ENCODE assay signal across 23 mouse cellular contexts in the genomic region with DNA sequence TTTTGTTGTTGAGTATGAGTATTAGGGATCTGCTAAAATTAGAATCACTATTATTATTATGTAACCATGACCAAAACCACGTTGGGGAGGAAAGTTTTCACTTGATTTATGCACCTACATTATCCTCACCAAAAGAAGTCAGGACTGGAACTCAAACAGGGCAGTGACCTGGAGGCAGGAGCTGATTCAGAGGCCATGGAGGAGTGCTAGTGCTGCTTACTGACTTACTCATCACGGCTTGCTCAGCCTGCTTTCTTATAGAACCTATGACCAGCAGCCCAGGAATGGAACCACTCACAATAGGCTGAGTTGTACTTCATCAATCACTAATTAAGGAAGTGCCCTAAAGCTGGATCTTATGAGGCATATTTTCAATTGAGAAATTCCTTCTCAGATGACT.
DNase-seq lines count a peak whose midpoint lies in the region; ATAC-seq lines count a peak whose summit lies in the region.
"Had no signal": no experiment of that assay in that cellular context is flagged by ENCODE, and none has a peak within 500 bp of the region (broad histone marks: within the 10 kb centered on the region; RNA-seq: fewer than 3 reads in every experiment).

No protein-coding gene starts in this region.

- H3K36me3 ChIP-seq in forebrain, embryonic 16.5 days (ENCODE audit: control insufficient read depth, insufficient read depth), result no peaks in the 10 kb centered on the region
- H3K36me3 ChIP-seq: embryonic facial prominence, embryonic 10.5 days; embryonic facial prominence, embryonic 12.5 days; forebrain, embryonic 10.5 days; forebrain, embryonic 12.5 days; G1E had no signal

- H3K27ac ChIP-seq in forebrain, embryonic 16.5 days (ENCODE audit: low read length), result no peak overlapping the region
- H3K27ac ChIP-seq: embryonic facial prominence, embryonic 10.5 days; embryonic facial prominence, embryonic 12.5 days; forebrain, embryonic 10.5 days; forebrain, embryonic 12.5 days had no signal

- WGBS in forebrain, embryonic 16.5 days, result 64% methylated on average over 2 of the region's 2 CpGs

- H3K9me3 ChIP-seq in forebrain, embryonic 16.5 days (ENCODE audit: control insufficient read depth, low read length), result no peaks in the 10 kb centered on the region
- H3K9me3 ChIP-seq: embryonic facial prominence, embryonic 10.5 days; embryonic facial prominence, embryonic 12.5 days; forebrain, embryonic 10.5 days; forebrain, embryonic 12.5 days; G1E had no signal

- peak; percentile 67 for DNase-seq in 3T3-L1 (ENCODE audit: low read depth, low spot score)
- peak; percentile 50 for DNase-seq in Muller cell, postnatal 12 days (ENCODE audit: inconsistent ontology term)
- DNase-seq in fibroblast of lung, adult 2 months (ENCODE audit: low read depth), result peak; percentile 17
- no peak for DNase-seq in left cerebral cortex, adult 9 months (ENCODE audit: low spot score in 2 of 2)
- DNase-seq: adrenal gland, postnatal 10 days; B cell, adult 2 months; cerebellum, adult 11-12 months; cerebellum, adult 2 months; cerebellum, adult 9-10 months; cerebellum, postnatal 10 days; cerebellum, postnatal 25 days; forebrain, postnatal 0 days had no signal

- H3K4me1 ChIP-seq in forebrain, embryonic 16.5 days (replicated peaks; ENCODE audit: control insufficient read depth, insufficient read depth, low read length), result no peaks in the 10 kb centered on the region
- H3K4me1 ChIP-seq: embryonic facial prominence, embryonic 10.5 days; embryonic facial prominence, embryonic 12.5 days; forebrain, embryonic 10.5 days; forebrain, embryonic 12.5 days had no signal

- no peak overlapping the region for H3K4me2 ChIP-seq in forebrain, embryonic 16.5 days (ENCODE audit: low read length)
- H3K4me2 ChIP-seq: embryonic facial prominence, embryonic 12.5 days; forebrain, embryonic 12.5 days had no signal

- no peaks in the 10 kb centered on the region for H3K27me3 ChIP-seq in forebrain, embryonic 16.5 days (replicated peaks; ENCODE audit: control insufficient read depth, insufficient read depth, low read length)
- H3K27me3 ChIP-seq: CH12.LX; embryonic facial prominence, embryonic 12.5 days; forebrain, embryonic 12.5 days; Patski had no signal

- ATAC-seq in forebrain, embryonic 16.5 days, result no peak
- ATAC-seq: activated CD4-positive, CD25-positive, alpha-beta regulatory T cell, adult 4 months; CD4-positive, CD25-positive, alpha-beta regulatory T cell, adult 4 months; forebrain, embryonic 14.5 days; forebrain, postnatal 0 days; Patski had no signal

- H3K9ac ChIP-seq in forebrain, embryonic 16.5 days (replicated peaks; ENCODE audit: low read depth, low read length), result no peak overlapping the region
- H3K9ac ChIP-seq: embryonic facial prominence, embryonic 12.5 days; forebrain, embryonic 12.5 days; forebrain, postnatal 0 days had no signal

- H3K4me3 ChIP-seq in forebrain, embryonic 16.5 days (replicated peaks; ENCODE audit: low read length), result no peak overlapping the region
- H3K4me3 ChIP-seq: embryonic facial prominence, embryonic 10.5 days; embryonic facial prominence, embryonic 12.5 days; forebrain, embryonic 10.5 days; forebrain, embryonic 12.5 days had no signal

Comparison
In these comparisons a context has a peak if more than half of its experiments do, and no peak if none do; other contexts are left out.
1. DNase-seq: peak in 3T3-L1 (single experiment), Muller cell, postnatal 12 days (single experiment) and fibroblast of lung, adult 2 months (single experiment); none in left cerebral cortex, adult 9 months (0 of 2).